8 mouse cellular contexts compared by ENCODE assay signal in the genomic region with DNA sequence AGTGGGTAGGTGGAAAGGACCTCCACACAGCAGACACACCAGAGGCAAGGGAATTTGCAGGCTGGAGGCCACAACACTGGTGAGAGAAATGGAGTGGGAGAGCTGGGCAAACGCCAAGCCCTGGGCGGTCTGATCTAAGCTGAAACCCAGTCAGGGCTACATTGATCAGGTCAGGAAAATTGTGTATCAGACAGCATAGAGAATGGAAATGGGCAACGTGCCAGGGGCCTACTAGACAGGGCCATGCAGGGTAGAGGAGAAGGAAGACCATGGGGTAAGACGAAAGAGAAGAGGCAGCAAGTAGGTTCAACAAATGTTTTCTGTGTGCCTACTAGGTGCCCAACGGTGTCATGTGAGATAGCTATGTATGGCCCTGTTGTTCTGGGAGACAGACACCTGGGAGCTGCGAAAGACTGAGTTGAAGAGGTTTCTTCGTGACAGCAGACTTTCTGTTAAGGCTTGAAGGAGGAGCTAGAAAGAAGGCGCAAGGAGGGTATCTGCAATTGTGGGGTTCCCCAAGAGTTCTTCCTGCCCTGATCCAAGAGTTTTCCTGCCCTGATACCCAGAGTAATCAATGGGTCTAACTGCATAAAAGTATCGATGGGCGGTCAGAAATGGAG. TPM values are rescaled to one million over a fixed set of nuclear protein-coding genes. Genes with fewer than 3 reads are reported as not detected.
A peak's percentile ranks its signal among the peaks of the same experiment; 100 is the strongest.
DNase-seq lines count a peak whose midpoint lies in the region; ATAC-seq lines count a peak whose summit lies in the region.

No protein-coding gene starts in this region.

- WGBS in neural tube, embryonic 11.5 days: 43% methylated on average over 10 of the region's 10 CpGs
- 43% methylated on average over 10 of the region's 10 CpGs for WGBS in heart, embryonic 15.5 days
- 44% methylated on average over 10 of the region's 10 CpGs for WGBS in midbrain, embryonic 16.5 days

- no peaks in the 10 kb centered on the region for H3K36me3 ChIP-seq in neural tube, embryonic 11.5 days (ENCODE audit: control insufficient read depth, insufficient read depth, low read length)
- no peaks in the 10 kb centered on the region for H3K36me3 ChIP-seq in heart, embryonic 15.5 days
- H3K36me3 ChIP-seq in midbrain, embryonic 16.5 days (ENCODE audit: control insufficient read depth, insufficient read depth, low read length): no peaks in the 10 kb centered on the region

- no peak for ATAC-seq in neural tube, embryonic 11.5 days (ENCODE audit: insufficient read depth, low FRiP score, low TSS enrichment)
- no peak for ATAC-seq in heart, embryonic 15.5 days (replicated peaks; ENCODE audit: insufficient number of reproducible peaks, insufficient read depth, low FRiP score, low read depth)
- ATAC-seq in midbrain, embryonic 16.5 days: peak; percentile 16
- no peak for ATAC-seq in activated CD4-positive, CD25-positive, alpha-beta regulatory T cell, adult 4 months

- peak overlapping the region; percentile 66; the same call in 1 of the 2 replicates for H3K9ac ChIP-seq in neural tube, embryonic 11.5 days (ENCODE audit: low read length)
- peak overlapping the region; percentile 88 for H3K9ac ChIP-seq in heart, embryonic 15.5 days
- H3K9ac ChIP-seq in midbrain, embryonic 16.5 days (ENCODE audit: low read depth, low read length): peak overlapping the region; percentile 86

- peak overlapping the region; percentile 65 for H3K4me2 ChIP-seq in neural tube, embryonic 11.5 days (ENCODE audit: low read depth)
- H3K4me2 ChIP-seq in heart, embryonic 15.5 days: peak overlapping the region; percentile 90
- peak overlapping the region; percentile 79 for H3K4me2 ChIP-seq in midbrain, embryonic 16.5 days (ENCODE audit: low read length)

- H3K4me3 ChIP-seq in neural tube, embryonic 11.5 days (ENCODE audit: low read depth, low read length): peak overlapping the region; percentile 73
- peak overlapping the region; percentile 90 for H3K4me3 ChIP-seq in heart, embryonic 15.5 days
- peak overlapping the region; percentile 74 for H3K4me3 ChIP-seq in midbrain, embryonic 16.5 days (ENCODE audit: low read depth, low read length)

- H3K27ac ChIP-seq in neural tube, embryonic 11.5 days (ENCODE audit: low read depth, low read length): no peak overlapping the region
- H3K27ac ChIP-seq in heart, embryonic 15.5 days: peak overlapping the region; percentile 78; the same call in 1 of the 2 replicates
- 0 out of 2 replicates have a peak overlapping the region, but pooled peaks have one; percentile 68 for H3K27ac ChIP-seq in midbrain, embryonic 16.5 days (ENCODE audit: low read length)

- no peaks in the 10 kb centered on the region for H3K27me3 ChIP-seq in neural tube, embryonic 11.5 days (ENCODE audit: control insufficient read depth, insufficient read depth, low read length)
- H3K27me3 ChIP-seq in heart, embryonic 15.5 days: 0 out of 2 replicates have a peak, but pooled peaks cover 7% of the 10 kb centered on the region
- H3K27me3 ChIP-seq in midbrain, embryonic 16.5 days (ENCODE audit: control insufficient read depth, insufficient read depth, low read depth, low read length): no peaks in the 10 kb centered on the region

- H3K4me1 ChIP-seq in neural tube, embryonic 11.5 days (ENCODE audit: control insufficient read depth, insufficient read depth, low read length): no peaks in the 10 kb centered on the region
- H3K4me1 ChIP-seq in heart, embryonic 15.5 days (replicated peaks): peaks cover 24% of the 10 kb centered on the region
- H3K4me1 ChIP-seq in midbrain, embryonic 16.5 days (ENCODE audit: control insufficient read depth, insufficient read depth, low read length): peaks cover 9% of the 10 kb centered on the region

- no peaks in the 10 kb centered on the region for H3K9me3 ChIP-seq in neural tube, embryonic 11.5 days (ENCODE audit: control insufficient read depth, low read length)
- no peaks in the 10 kb centered on the region for H3K9me3 ChIP-seq in heart, embryonic 15.5 days (replicated peaks)
- H3K9me3 ChIP-seq in midbrain, embryonic 16.5 days (replicated peaks; ENCODE audit: control insufficient read depth, low read length, poor library complexity, severe bottlenecking): no peaks in the 10 kb centered on the region

- no peak for DNase-seq in neural tube, embryonic 11.5 days (ENCODE audit: low spot score)
- no peak for DNase-seq in neural tube, embryonic 10.5 days (ENCODE audit: extremely low spot score, low spot score)
- DNase-seq in cerebellum, adult 9-11 months: peak; percentile 77
- DNase-seq in kidney, postnatal 36 days: peak; percentile 23 to 55
- no peak for DNase-seq in thymus, postnatal 0 days (ENCODE audit: low spot score)

RNA-seq across cellular contexts. Expression of gene Nudt14, which starts 0.7 kb away (rescaled TPM):
- polyA plus RNA-seq in neural tube, embryonic 11.5 days (2014; fragmentation: Nextera tagmentation; extraction: Ambion mirVana): 61.2 and 67.8 TPM in 2 replicates
- 32.1 and 48.3 TPM in 2 replicates for polyA plus RNA-seq in heart, embryonic 15.5 days (2015; fragmentation: Nextera tagmentation; extraction: Ambion mirVana)
- 48.0 and 53.1 TPM in 2 replicates for polyA plus RNA-seq in midbrain, embryonic 16.5 days (2015; fragmentation: Nextera tagmentation; extraction: Ambion mirVana)
- polyA plus RNA-seq in thymus, postnatal 0 days (2015; fragmentation: Nextera tagmentation; extraction: Ambion mirVana): 93.9 and 98.4 TPM in 2 replicates
- polyA plus RNA-seq in activated CD4-positive, CD25-positive, alpha-beta regulatory T cell, adult 4 months (2017; shearing (Covaris generic)): 10 to 100 TPM; 39.0 to 46.2 TPM

RNA-seq across cellular contexts. Expression of gene Jag2, which starts 11.7 kb away (rescaled TPM):
- polyA plus RNA-seq in neural tube, embryonic 11.5 days (2014; fragmentation: Nextera tagmentation; extraction: Ambion mirVana): 5.4 and 5.9 TPM in 2 replicates
- polyA plus RNA-seq in heart, embryonic 15.5 days (2015; fragmentation: Nextera tagmentation; extraction: Ambion mirVana): 3.7 and 6.6 TPM in 2 replicates
- polyA plus RNA-seq in midbrain, embryonic 16.5 days (2015; fragmentation: Nextera tagmentation; extraction: Ambion mirVana): 10.4 and 14.8 TPM in 2 replicates
- polyA plus RNA-seq in thymus, postnatal 0 days (2015; fragmentation: Nextera tagmentation; extraction: Ambion mirVana): 8.3 and 10.2 TPM in 2 replicates
- polyA plus RNA-seq in activated CD4-positive, CD25-positive, alpha-beta regulatory T cell, adult 4 months (2017; shearing (Covaris generic)): under 1 TPM in 1 of 2 experiments, not detected in 1; 0.74 TPM

RNA-seq across cellular contexts. Expression of gene Btbd6, which starts 35.0 kb away (rescaled TPM):
- polyA plus RNA-seq in neural tube, embryonic 11.5 days (2014; fragmentation: Nextera tagmentation; extraction: Ambion mirVana): 21.8 TPM in 2 replicates
- 19.4 and 23.5 TPM in 2 replicates for polyA plus RNA-seq in heart, embryonic 15.5 days (2015; fragmentation: Nextera tagmentation; extraction: Ambion mirVana)
- 55.5 and 58.8 TPM in 2 replicates for polyA plus RNA-seq in midbrain, embryonic 16.5 days (2015; fragmentation: Nextera tagmentation; extraction: Ambion mirVana)
- polyA plus RNA-seq in thymus, postnatal 0 days (2015; fragmentation: Nextera tagmentation; extraction: Ambion mirVana): 16.4 and 18.0 TPM in 2 replicates
- polyA plus RNA-seq in activated CD4-positive, CD25-positive, alpha-beta regulatory T cell, adult 4 months (2017; shearing (Covaris generic)): 1 to 10 TPM; 8.3 to 8.9 TPM

RNA-seq across cellular contexts. Expression of gene Brf1, which starts 59.2 kb away (rescaled TPM):
- 53.3 and 58.5 TPM in 2 replicates for polyA plus RNA-seq in neural tube, embryonic 11.5 days (2014; fragmentation: Nextera tagmentation; extraction: Ambion mirVana)
- polyA plus RNA-seq in heart, embryonic 15.5 days (2015; fragmentation: Nextera tagmentation; extraction: Ambion mirVana): 30.2 and 47.2 TPM in 2 replicates
- polyA plus RNA-seq in midbrain, embryonic 16.5 days (2015; fragmentation: Nextera tagmentation; extraction: Ambion mirVana): 44.2 and 46.5 TPM in 2 replicates
- polyA plus RNA-seq in thymus, postnatal 0 days (2015; fragmentation: Nextera tagmentation; extraction: Ambion mirVana): 70.8 and 89.0 TPM in 2 replicates
- 10 to 100 TPM; 24.7 to 25.0 TPM for polyA plus RNA-seq in activated CD4-positive, CD25-positive, alpha-beta regulatory T cell, adult 4 months (2017; shearing (Covaris generic))

Comparison
In these comparisons a context has a peak if more than half of its experiments do, and no peak if none do; other contexts are left out.
1. DNase-seq: peak in cerebellum, adult 9-11 months (single experiment) and kidney, postnatal 36 days (2 of 2); none in neural tube, embryonic 11.5 days (single experiment), neural tube, embryonic 10.5 days (single experiment) and thymus, postnatal 0 days (single experiment).
2. Peak in every context shown above with its lines, with median percentiles within 50 percentile points of each other: H3K4me2 ChIP-seq, H3K4me3 ChIP-seq and H3K9ac ChIP-seq.